Mouse (Mus musculus) ovary, postnatal 10 days (tissue): ENCODE measurements at regions not wholly inside any gene's neighbourhood (a gene's known extent, or its start where the extent isn't known, plus 50 kb on each side); places are given as distances from the start of the nearest gene placed in this dataset.

Source experiments
- DNase-seq: peaks from one replicate; pipeline ENCODE4 v3.0.0; 2022; ENCODE audit warnings: low spot score

DNA sequence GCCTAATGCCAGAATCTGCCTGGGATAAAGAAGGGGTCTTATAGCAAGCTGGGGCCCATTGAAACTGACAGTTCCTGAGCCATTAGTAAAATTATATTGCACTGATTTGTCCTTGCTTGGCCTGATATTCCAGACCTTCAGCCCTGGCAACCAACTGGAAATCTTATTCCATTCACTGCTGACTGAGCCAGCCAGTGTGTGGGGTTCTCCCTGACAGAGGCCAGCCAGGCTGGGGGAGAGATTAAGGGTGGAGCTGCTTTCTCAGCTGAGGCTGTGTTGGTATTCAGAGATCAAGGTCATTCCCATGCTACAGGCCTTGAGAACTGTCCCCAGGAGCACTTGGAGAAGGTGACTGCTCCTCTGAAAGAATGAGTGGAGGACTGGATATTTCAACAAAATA, 226.9 kb downstream of the Ar start:
- no peak for DNase-seq

DNA sequence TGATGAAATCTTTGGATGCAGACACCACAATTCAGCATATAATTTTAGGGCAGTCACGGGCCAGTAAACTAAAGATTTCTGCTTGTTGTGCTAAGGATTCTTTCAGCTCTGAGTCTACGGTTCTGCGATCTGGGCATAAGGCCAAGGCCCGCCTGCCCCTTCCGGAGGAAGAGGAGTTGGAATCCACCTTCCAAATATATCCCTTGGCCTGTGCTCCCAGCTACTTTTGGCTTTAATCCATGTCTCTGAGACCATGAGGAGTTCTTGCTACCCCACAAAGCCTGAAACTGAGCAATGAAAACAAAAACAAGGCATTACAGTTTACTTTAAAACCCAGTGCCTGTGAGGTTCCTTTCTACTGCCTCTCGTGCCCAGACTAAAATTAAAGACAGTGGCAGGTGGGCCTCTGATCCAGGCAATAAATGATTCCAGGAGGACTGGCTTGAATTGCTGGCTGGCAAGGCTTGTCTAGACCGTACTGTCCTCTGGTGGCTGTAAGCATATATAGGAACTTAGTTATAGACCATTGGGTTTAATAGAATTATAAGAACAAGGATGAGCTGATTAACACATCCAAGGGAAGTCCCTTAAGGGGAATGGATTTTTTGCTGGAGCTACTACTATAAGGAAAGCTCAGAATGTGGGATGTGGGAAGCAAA, 231.8 kb downstream of the Ar start:
- DNase-seq: peak; percentile 18

DNA sequence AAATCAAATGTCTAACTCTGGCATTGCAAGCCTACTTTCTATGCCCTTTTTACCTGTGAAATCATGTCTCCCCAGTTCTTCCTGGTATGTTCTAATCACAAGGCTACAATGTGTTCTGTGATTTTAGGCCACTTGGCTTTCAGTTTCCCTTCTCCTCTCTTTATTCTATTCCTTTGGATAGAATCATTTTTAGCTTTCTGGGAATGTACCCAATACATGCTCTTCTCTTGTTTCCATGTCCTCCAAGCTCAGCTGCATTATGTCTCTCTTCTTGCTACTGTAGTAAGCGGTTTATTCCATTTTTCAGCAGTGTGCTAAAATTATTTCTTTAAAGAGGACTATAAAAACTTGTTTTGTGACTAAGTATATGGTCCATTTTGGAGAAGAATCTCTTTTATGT, 235.4 kb downstream of the Ar start:
- no peak for DNase-seq

DNA sequence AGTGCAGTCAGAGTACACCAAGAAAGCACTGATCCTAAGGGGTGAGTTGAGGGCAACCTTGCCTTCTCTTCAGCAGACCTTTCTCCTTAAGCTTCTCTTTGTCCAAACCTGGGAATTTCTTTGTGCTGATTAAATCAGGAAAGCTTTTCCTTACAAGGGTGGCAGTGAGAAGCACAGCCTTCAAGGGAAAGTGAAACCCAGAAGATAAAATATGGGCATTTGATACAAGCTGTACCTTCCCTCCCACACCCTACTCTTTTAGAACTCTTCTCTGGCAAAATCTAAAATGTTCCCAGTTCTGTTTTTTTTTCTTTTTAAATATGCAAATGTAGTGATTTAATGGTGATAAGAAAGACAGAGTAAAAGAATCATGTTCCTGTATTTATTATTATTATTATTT, 243.8 kb downstream of the Ar start:
- DNase-seq: no peak

DNA sequence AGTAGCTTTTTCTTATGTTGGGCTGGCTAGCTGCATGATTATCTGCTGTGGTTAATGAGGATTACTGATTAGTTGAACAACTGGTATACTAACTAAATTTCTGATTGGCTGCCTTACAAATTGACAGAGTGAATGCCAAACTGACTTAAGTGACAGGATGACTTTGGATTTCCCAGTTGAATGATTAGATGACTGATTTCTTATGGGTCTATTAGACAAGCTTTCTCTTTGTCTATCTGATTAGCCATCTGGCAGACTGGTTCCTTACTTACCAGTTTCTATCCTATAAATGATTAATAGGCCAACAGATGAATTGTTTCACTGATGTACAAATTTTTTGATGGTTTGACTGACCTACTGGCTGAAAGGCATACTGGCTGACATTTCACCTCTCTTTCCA, 260.5 kb downstream of the Ar start:
- no peak for DNase-seq

DNA sequence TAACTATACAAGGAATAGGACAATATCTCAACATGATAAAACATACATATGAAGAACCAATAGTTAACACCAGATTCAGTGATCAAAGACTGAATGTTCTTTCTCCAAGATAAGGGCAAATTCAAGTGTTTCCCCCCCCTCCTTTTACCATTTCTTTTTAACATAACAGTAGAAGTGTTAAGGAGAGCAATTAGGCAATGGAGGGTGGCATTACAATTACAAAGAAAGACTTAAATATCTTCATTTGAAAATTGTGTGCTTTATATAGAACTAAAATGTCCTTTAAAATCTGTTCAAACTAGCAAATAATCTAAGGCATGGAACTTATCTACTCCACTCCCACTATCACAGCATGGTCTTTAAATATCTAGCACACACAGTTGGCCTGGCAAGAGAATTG, 270.9 kb downstream of the Ar start:
- DNase-seq: no peak

DNA sequence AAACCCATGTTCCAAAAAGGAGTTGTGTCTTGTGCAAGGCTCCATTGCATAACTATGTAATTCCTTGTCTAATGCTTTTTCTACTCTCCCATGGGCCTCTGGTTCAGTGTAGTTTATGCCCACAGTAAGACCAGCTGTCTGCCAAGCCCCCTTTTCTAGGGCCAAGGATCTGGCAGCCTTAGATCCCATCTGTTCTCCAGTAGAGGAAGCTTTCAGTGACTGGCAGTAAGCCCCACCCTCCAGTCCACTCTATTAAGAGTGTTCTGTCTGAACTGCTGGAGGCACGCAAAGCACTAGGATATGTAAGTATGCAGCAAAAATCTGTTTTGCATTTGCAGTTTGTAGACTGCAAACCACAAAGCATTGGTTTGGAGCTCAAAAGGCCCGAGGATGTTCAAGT, 303.5 kb downstream of the Ar start:
- no peak for DNase-seq

DNA sequence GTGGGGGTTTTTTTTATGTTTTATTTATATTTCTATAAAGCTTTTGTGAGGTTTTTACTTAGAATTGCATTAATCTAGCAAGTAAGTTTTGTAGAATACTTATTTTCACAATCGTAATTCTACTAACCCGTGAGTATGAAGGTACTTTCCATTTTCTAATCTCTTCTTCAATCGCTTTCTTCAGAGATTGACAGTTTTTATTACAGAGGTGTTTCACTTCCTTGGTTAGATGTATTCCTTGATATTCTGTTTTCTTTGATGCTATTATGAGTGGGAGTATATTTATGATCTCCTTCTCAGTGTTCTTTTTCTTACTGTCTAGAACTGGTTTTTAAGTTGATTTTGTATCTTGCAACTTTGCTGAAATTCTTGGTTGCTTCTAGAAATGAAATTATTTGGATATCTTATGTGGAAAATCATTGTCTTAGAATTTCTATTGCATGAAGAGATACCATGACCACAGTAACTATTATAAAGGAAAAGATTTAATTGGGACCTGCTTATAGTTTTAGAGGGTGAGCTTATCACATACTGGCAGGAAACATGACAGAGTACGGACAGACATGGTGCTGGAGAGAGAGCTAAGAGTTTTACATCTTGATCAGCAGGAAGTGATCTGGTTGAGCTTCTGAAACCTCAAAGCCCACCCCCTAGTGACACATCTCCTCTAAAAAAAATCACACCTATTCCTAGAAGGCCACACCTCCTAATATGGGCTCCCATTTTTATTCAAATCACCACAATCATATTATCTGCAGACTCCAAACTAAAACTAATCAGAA, 328.1 kb downstream of the Ar start:
- no peak for DNase-seq
